Mouse (Mus musculus) kidney, adult 2 months (tissue): ENCODE results near the gene Abl2. TPM values are rescaled to one million over a fixed set of nuclear protein-coding genes. Genes with fewer than 3 reads are reported as not detected.
A peak's percentile ranks its signal among the peaks of the same experiment; 100 is the strongest.
"Not testable (repeated sequence)": the region's sequence is repeated elsewhere in the genome, so short reads cannot be mapped to it uniquely, and the experiment has no call there.

Experiments
- DNase-seq: peaks from one replicate; pipeline ENCODE4 v3.0.0; 2021
- H3K27ac ChIP-seq: fragments of 200-500 bp; 2 replicates; pipeline ENCODE4 v1.5.1; 2012; ENCODE audit warnings: low read depth, low read length, control low read depth, inconsistent platforms; ENCODE audit not compliant: insufficient read depth
- H3K27me3 ChIP-seq: fragments of 200-500 bp; replicated peaks from 2 replicates; pipeline ENCODE4 v1.6.1; 2012; ENCODE audit warnings: mild to moderate bottlenecking, moderate library complexity, low read length, inconsistent platforms; ENCODE audit not compliant: control insufficient read depth, insufficient read depth
- H3K36me3 ChIP-seq: fragments of 200-500 bp; 2 replicates; pipeline ENCODE4 v1.6.1; 2012; ENCODE audit warnings: mild to moderate bottlenecking, moderate library complexity, low read length, inconsistent platforms; ENCODE audit not compliant: control insufficient read depth, insufficient read depth
- H3K4me1 ChIP-seq: fragments of 200-500 bp; 2 replicates; pipeline ENCODE4 v1.6.1; 2011; ENCODE audit warnings: low read length; ENCODE audit not compliant: control insufficient read depth, insufficient read depth
- H3K4me3 ChIP-seq: fragments of 200-500 bp; 2 replicates; pipeline ENCODE4 v1.5.1; 2011; ENCODE audit warnings: mild to moderate bottlenecking, low read depth, low read length, control low read depth; ENCODE audit not compliant: insufficient read depth
- CTCF ChIP-seq: fragments of 200-500 bp; conservative IDR thresholded peaks from 2 replicates; pipeline ENCODE4 v1.5.1; 2011; ENCODE audit warnings: low read depth, mild to moderate bottlenecking, control low read depth, low read length, moderate library complexity, mixed read lengths; ENCODE audit not compliant: insufficient read depth, insufficient read length
- POLR2A ChIP-seq: fragments of 200-500 bp; IDR thresholded peaks from one replicate; pipeline ENCODE4 v1.6.1; 2011; ENCODE audit warnings: low read depth, low read length, control low read depth
- WGBS: fragments of 180-500 bp; shearing (Covaris S2); methylation state at CpG from one replicate; pipeline ENCODE4 v1.1.7; 2018; 5-methylcytosine and 5-hydroxymethylcytosine counted together
- polyA plus RNA-seq: library from polyadenylated mRNA; depleted of rRNA; stranded (reverse); fragments of >200 nt; gene quantifications from 2 replicates; pipeline ENCODE4 v1.2.3, GENCODE M21; 2012; rRNA removed

Abl2 gene
- 6.3 and 7.5 TPM in 2 replicates for polyA plus RNA-seq

DNA sequence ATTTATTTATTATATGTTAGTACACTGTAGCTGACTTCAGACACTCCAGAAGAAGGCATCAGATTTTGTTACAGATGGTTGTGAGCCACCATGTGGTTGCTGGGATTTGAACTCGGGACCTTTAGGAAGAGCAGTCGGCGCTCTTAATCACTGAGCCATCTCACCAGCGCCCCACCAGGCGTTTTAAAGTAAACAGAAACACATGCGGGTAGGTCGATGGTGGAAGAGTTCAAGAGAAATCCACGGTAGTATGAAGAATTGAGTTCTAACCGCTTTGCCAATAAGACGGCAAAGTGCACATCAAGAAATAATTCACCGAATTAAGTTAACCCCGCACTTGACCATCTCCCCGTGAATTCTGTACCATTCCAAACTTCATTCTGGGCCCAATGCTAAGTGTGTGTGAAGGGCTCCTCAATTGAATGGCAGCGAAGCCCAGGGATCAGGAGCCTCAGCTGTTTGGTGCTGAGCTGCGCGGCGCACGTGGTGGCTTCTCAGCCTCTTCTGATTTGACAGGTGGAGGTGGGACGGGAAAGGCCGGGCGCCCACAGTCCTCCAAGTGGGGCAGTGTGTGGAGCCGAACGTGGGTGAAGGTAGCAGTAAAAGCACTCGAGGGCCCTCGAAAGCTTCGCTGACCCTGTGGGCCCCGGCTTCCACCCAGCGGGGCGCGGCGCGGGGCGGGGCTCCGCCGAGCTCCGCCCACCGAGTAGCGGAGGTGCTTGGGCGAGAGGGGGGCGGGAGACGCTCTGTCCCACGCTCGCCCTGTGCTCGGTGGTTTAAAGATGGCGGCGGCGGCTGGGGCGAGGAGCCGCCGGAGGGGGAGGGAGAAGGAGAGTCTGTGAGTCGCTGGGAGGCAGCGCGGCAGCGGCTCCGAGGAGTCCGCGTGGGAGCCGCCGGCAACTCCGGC, at the start of gene Abl2:
Gene Abl2, plus strand, starts transcription at position 763 of the 907 bp plus-strand sequence.
- TF ChIP-seq CTCF (no peak), POLR2A (peak; percentile 37)
- DNase-seq, result peak; percentile 93
- 8% methylated on average over 59 of the region's 60 CpGs for WGBS
- Histone ChIP-seq H3K4me3 (peak within 1 kb of the TSS; percentile 76), H3K27ac (peak within 1 kb of the TSS; percentile 57), H3K4me1 (peaks cover 8% of the 10 kb centered on the region; the same call in 1 of the 2 replicates), H3K27me3 (no peaks in the 10 kb centered on the region), H3K36me3 (no peaks in the 10 kb centered on the region)

DNA sequence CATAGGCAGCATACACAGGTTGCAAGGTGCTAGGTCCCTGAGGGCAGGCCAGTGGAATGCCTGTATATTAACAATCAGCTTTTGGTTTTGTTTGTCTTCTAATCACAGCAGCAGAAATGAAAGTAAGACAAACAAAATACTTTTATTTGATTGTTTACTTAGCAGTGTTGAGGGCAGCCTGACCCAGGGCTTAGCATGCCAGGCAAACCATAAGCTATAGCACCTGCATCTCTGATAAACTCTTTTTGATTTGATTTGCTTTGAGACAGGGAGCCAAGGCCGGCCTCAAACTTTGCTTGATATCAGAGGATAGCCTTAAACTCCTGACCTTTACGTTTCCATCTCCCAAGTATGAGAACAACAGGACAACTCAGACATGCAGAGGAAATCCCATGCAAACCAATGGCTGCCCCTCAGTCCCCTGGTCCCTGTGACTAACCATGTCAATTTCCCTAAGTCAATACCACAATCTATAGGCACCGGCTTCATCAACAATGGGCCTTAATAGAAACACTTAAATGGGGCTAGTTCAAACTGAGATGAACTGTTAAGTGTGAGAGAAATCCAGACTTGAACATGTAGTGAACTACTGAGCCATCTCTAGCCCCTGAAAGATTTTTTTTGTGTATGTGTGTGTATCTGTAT, 38.3 kb upstream of the Abl2 start:
- WGBS, result 89% methylated on average over 3 of the region's 3 CpGs
- H3K36me3 ChIP-seq, result no peaks in the 10 kb centered on the region
- no peak for DNase-seq
- H3K4me1 ChIP-seq, result peaks cover 6% of the 10 kb centered on the region; the same call in 1 of the 2 replicates
- no peaks in the 10 kb centered on the region for H3K27me3 ChIP-seq
- H3K27ac ChIP-seq, result no peak overlapping the region
- no peak for TF ChIP-seq CTCF
- no peak overlapping the region for H3K4me3 ChIP-seq

DNA sequence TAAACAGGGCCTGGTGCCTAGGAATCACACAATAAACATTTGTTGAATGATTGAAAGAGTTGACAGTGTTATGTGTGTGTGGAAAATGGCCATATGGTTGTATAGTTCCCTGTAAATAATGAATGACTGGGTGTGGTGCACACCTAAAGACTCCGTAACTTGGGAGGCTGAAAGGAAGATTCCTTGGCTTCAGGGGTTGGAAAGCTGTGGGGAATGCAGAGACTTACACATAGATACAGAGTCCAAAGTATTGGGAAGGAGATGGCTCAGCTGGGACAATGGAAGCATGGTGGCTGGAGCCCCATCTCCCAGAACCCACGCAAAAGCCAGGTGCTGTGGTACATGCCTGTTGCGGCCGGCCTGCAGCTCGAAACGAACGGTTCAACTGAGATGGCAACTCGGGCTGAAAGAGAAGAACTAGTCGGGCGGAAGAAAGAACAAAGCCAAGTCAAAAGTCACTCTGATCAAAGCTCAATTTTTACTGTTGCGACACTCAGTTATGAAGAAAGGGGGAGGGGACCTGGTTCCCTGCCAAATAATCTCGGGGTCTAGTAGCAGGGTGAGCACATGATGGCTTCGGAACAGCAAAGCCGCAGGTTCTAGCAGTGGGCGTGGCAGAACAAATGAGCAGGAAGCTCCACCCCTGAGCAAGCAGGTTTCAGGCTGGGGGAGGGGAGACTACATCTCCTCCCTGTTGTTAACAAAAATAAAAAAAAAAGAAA, 36.6 kb upstream of the Abl2 start:
- 15% methylated on average over 15 of the region's 15 CpGs for WGBS
- no peak overlapping the region; the same call in 1 of the 2 replicates for H3K4me3 ChIP-seq
- H3K27ac ChIP-seq, result peak overlapping the region; percentile 66

GRCm38 (mm10) chr1:156523842-156524241, 34.7 kb upstream of the Abl2 start, which contains the start of gene Gm10031:
TSS of gene Gm10031 (plus strand) at chr1:156524012.
- H3K27ac ChIP-seq, H3K4me3 ChIP-seq, H3K36me3 ChIP-seq, H3K27me3 ChIP-seq, H3K4me1 ChIP-seq, DNase-seq: not testable (repeated sequence)
- 94% methylated on average over 22 of the region's 22 CpGs for WGBS

More for the DNA sequence above, 36.6 kb upstream of the Abl2 start:
- Histone ChIP-seq H3K36me3 (no peaks in the 10 kb centered on the region), H3K4me1 (peaks cover 6% of the 10 kb centered on the region; the same call in 1 of the 2 replicates), H3K27me3 (no peaks in the 10 kb centered on the region)
- no peak for TF ChIP-seq POLR2A
- TF ChIP-seq CTCF, result no peak
- DNase-seq, result peak; percentile 92

DNA sequence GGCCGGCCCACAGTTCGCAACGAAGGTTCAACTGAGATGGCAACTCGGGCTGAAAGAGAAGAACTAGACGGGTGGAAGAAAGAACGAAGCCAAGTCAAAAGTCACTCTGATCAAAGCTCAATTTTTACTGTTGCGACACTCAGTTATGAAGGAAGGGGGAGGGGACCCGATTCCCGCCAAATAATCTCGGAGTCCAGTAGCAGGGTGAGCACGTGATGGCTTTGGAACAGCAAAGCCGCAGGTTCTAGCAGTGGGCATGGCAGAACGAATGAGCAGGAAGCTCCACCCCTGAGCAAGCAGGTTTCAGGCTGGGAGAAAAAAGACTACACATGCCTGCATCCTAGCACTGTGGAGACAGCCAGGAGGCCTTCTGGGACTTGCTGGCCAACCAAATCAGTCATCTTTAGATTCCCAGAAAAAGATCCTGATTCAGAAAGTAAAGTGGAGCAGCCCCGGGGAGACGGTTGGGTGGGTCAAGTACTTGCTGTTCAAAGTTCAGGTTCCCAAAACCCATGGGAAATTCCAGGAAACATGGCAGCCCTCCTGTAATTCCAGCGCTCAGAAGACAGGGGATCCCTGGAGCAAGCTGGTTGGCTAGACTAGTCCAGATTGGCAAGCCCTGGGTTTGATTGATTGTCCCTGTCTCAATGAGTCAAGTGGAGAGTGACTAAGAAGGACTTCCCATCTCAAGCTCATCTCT, 26.0 kb upstream of the Abl2 start:
- DNase-seq, result peak; percentile 82
- not testable (repeated sequence) for H3K27ac ChIP-seq, H3K4me3 ChIP-seq, H3K4me1 ChIP-seq, H3K27me3 ChIP-seq, H3K36me3 ChIP-seq
- 64% methylated on average over 16 of the region's 16 CpGs for WGBS

DNA sequence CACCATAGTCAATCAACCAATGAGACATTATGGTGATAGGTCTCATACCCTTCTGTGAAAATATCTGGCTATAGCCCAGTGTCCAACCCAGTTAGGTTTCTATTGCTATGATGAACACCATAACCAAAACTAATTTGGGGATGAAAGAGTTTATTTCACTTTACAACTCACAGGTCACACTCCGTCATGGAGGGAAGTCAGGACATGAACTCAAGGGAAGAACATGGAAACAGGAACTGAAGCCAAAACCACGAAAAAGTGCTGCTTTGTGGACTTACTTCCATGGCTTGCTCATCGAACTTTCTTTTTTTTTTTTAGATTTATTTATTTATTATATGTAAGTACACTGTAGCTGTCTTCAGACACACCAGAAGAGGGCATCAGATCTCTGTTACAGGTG, 25.1 kb upstream of the Abl2 start:
- H3K4me1 ChIP-seq, result no peaks in the 10 kb centered on the region; the same call in 1 of the 2 replicates
- TF ChIP-seq CTCF (no peak), POLR2A (no peak)
- no peaks in the 10 kb centered on the region for H3K27me3 ChIP-seq
- no peaks in the 10 kb centered on the region for H3K36me3 ChIP-seq
- 82% methylated on average over 3 of the region's 3 CpGs for WGBS
- H3K27ac ChIP-seq, result no peak overlapping the region
- DNase-seq, result no peak
- H3K4me3 ChIP-seq, result no peak overlapping the region

- H3K4me1 ChIP-seq, result no peaks in the 10 kb centered on the region; the same call in 1 of the 2 replicates
- no peaks in the 10 kb centered on the region for H3K36me3 ChIP-seq
- DNase-seq, result no peak
- no peak overlapping the region for H3K27ac ChIP-seq
- H3K4me3 ChIP-seq, result no peak overlapping the region
- 82% methylated on average over 4 of the region's 4 CpGs for WGBS
- H3K27me3 ChIP-seq, result no peaks in the 10 kb centered on the region
- TF ChIP-seq CTCF, result no peak
- no peak for TF ChIP-seq POLR2A
Measured at GRCm38 (mm10) chr1:156533911-156534310, 24.7 kb upstream of the Abl2 start.
